Mouse (Mus musculus): ENCODE measurements at regions not wholly inside any gene's neighbourhood (a gene's known extent, or its start where the extent isn't known, plus 50 kb on each side); places are given as distances from the start of the nearest gene placed in this dataset.

GRCm38 (mm10) chr3:148107031-148107430, 883.3 kb downstream of the Adgrl2 start:
- Histone ChIP-seq H3K4me3 (ENCODE audit: insufficient read depth, low read length) (no peak overlapping the region), H3K4me1 (ENCODE audit: control insufficient read depth, insufficient read depth, low read length) (no peaks in the 10 kb centered on the region), H3K27ac (ENCODE audit: insufficient read depth, low read length) (peak overlapping the region; percentile 52; the same call in 1 of the 2 replicates)
- no peak for TF ChIP-seq POLR2A (IDR thresholded peaks at IDR 0.05; ENCODE audit: low read depth, low read length)
- TF ChIP-seq CTCF (IDR thresholded peaks at IDR 0.05; ENCODE audit: borderline replicate concordance, insufficient read depth, low read length) = no peak

- H3K27ac ChIP-seq (ENCODE audit: insufficient read depth, low read length) = no peak overlapping the region
Observed at GRCm38 (mm10) chr3:148093930-148094329, 896.4 kb downstream of the Adgrl2 start.

GRCm38 (mm10) chr3:148075841-148076240, 914.5 kb downstream of the Adgrl2 start:
- Histone ChIP-seq H3K4me3 (ENCODE audit: insufficient read depth, low read length) (no peak overlapping the region), H3K4me1 (ENCODE audit: control insufficient read depth, insufficient read depth, low read length) (no peaks in the 10 kb centered on the region), H3K27ac (ENCODE audit: insufficient read depth, low read length) (no peak overlapping the region)
- no peak for TF ChIP-seq CTCF (IDR thresholded peaks at IDR 0.05; ENCODE audit: borderline replicate concordance, insufficient read depth, low read length)
- no peak for TF ChIP-seq POLR2A (IDR thresholded peaks at IDR 0.05; ENCODE audit: low read depth, low read length)

More at GRCm38 (mm10) chr3:148093930-148094329, 896.4 kb downstream of the Adgrl2 start:
- TF ChIP-seq CTCF (IDR thresholded peaks at IDR 0.05; ENCODE audit: borderline replicate concordance, insufficient read depth, low read length) (no peak), POLR2A (IDR thresholded peaks at IDR 0.05; ENCODE audit: low read depth, low read length) (no peak)
- Histone ChIP-seq H3K4me1 (ENCODE audit: control insufficient read depth, insufficient read depth, low read length) (no peaks in the 10 kb centered on the region), H3K4me3 (ENCODE audit: insufficient read depth, low read length) (no peak overlapping the region)

GRCm38 (mm10) chr3:148066701-148067100, 923.7 kb downstream of the Adgrl2 start:
- Histone ChIP-seq H3K4me1 (ENCODE audit: control insufficient read depth, insufficient read depth, low read length) (no peaks in the 10 kb centered on the region), H3K4me3 (ENCODE audit: insufficient read depth, low read length) (no peak overlapping the region), H3K27ac (ENCODE audit: insufficient read depth, low read length) (no peak overlapping the region)
- TF ChIP-seq POLR2A (IDR thresholded peaks at IDR 0.05; ENCODE audit: low read depth, low read length) (no peak), CTCF (IDR thresholded peaks at IDR 0.05; ENCODE audit: borderline replicate concordance, insufficient read depth, low read length) (no peak)

GRCm38 (mm10) chr3:148056074-148056473, 934.3 kb downstream of the Adgrl2 start:
- Histone ChIP-seq H3K4me1 (ENCODE audit: control insufficient read depth, insufficient read depth, low read length) (no peaks in the 10 kb centered on the region), H3K4me3 (ENCODE audit: insufficient read depth, low read length) (no peak overlapping the region), H3K27ac (ENCODE audit: insufficient read depth, low read length) (no peak overlapping the region; the same call in 1 of the 2 replicates)
- TF ChIP-seq CTCF (IDR thresholded peaks at IDR 0.05; ENCODE audit: borderline replicate concordance, insufficient read depth, low read length) (no peak), POLR2A (IDR thresholded peaks at IDR 0.05; ENCODE audit: low read depth, low read length) (no peak)

- TF ChIP-seq CTCF (IDR thresholded peaks at IDR 0.05; ENCODE audit: borderline replicate concordance, insufficient read depth, low read length) = no peak
- TF ChIP-seq POLR2A (IDR thresholded peaks at IDR 0.05; ENCODE audit: low read depth, low read length) = no peak
- Histone ChIP-seq H3K27ac (ENCODE audit: insufficient read depth, low read length) (no peak overlapping the region), H3K4me1 (ENCODE audit: control insufficient read depth, insufficient read depth, low read length) (no peaks in the 10 kb centered on the region), H3K4me3 (ENCODE audit: insufficient read depth, low read length) (no peak overlapping the region)
Observed at GRCm38 (mm10) chr3:148052516-148052915, 937.8 kb downstream of the Adgrl2 start.

GRCm38 (mm10) chr3:148048247-148048646, 942.1 kb downstream of the Adgrl2 start:
- Histone ChIP-seq H3K4me1 (ENCODE audit: control insufficient read depth, insufficient read depth, low read length) (no peaks in the 10 kb centered on the region), H3K4me3 (ENCODE audit: insufficient read depth, low read length) (no peak overlapping the region), H3K27ac (ENCODE audit: insufficient read depth, low read length) (no peak overlapping the region)
- TF ChIP-seq CTCF (IDR thresholded peaks at IDR 0.05; ENCODE audit: borderline replicate concordance, insufficient read depth, low read length) = no peak
- TF ChIP-seq POLR2A (IDR thresholded peaks at IDR 0.05; ENCODE audit: low read depth, low read length) = no peak

GRCm38 (mm10) chr3:148032532-148032931, 957.8 kb downstream of the Adgrl2 start:
- TF ChIP-seq POLR2A (IDR thresholded peaks at IDR 0.05; ENCODE audit: low read depth, low read length) = no peak
- H3K4me3 ChIP-seq (ENCODE audit: insufficient read depth, low read length) = no peak overlapping the region

GRCm38 (mm10) chr3:148005831-148006230, 984.5 kb downstream of the Adgrl2 start:
- no peak overlapping the region for H3K4me3 ChIP-seq (ENCODE audit: insufficient read depth, low read length)
- no peaks in the 10 kb centered on the region; the same call in 1 of the 2 replicates for H3K4me1 ChIP-seq (ENCODE audit: control insufficient read depth, insufficient read depth, low read length)
- TF ChIP-seq POLR2A (IDR thresholded peaks at IDR 0.05; ENCODE audit: low read depth, low read length) = no peak
- TF ChIP-seq CTCF (IDR thresholded peaks at IDR 0.05; ENCODE audit: borderline replicate concordance, insufficient read depth, low read length) = no peak

More at GRCm38 (mm10) chr3:148032532-148032931, 957.8 kb downstream of the Adgrl2 start:
- Histone ChIP-seq H3K4me1 (ENCODE audit: control insufficient read depth, insufficient read depth, low read length) (no peaks in the 10 kb centered on the region; the same call in 1 of the 2 replicates), H3K27ac (ENCODE audit: insufficient read depth, low read length) (no peak overlapping the region)

GRCm38 (mm10) chr3:148004006-148004405, 986.3 kb downstream of the Adgrl2 start:
- Histone ChIP-seq H3K4me1 (ENCODE audit: control insufficient read depth, insufficient read depth, low read length) (no peaks in the 10 kb centered on the region; the same call in 1 of the 2 replicates), H3K27ac (ENCODE audit: insufficient read depth, low read length) (no peak overlapping the region), H3K4me3 (ENCODE audit: insufficient read depth, low read length) (no peak overlapping the region)
- 0 out of 2 replicates have a peak, but pooled peaks have one; percentile 20 for TF ChIP-seq CTCF (IDR thresholded peaks at IDR 0.05; ENCODE audit: borderline replicate concordance, insufficient read depth, low read length)
- TF ChIP-seq POLR2A (IDR thresholded peaks at IDR 0.05; ENCODE audit: low read depth, low read length) = no peak

More at GRCm38 (mm10) chr3:148005831-148006230, 984.5 kb downstream of the Adgrl2 start:
- no peak overlapping the region for H3K27ac ChIP-seq (ENCODE audit: insufficient read depth, low read length)

Data from embryonic fibroblast, embryonic 13.5 days (primary cell).